Mouse (Mus musculus) heart, adult 2 months (tissue): Measurements from ENCODE around the gene Mphosph10. TPM values are rescaled to one million over a fixed set of nuclear protein-coding genes. Genes with fewer than 3 reads are reported as not detected.

Experiments
- DNase-seq, 2 experiments: peaks; one replicate each; pipeline ENCODE4 v3.0.0; 2021
- H3K27ac ChIP-seq: fragments of 200-600 bp; 2 replicates; pipeline ENCODE4 v1.8.1; 2022
- H3K27me3 ChIP-seq: fragments of 200-500 bp; 2 replicates; pipeline ENCODE4 v1.6.1; 2012; ENCODE audit warnings: mild to moderate bottlenecking, low read length, inconsistent platforms, mixed read lengths; ENCODE audit not compliant: control insufficient read depth, insufficient read depth
- H3K36me3 ChIP-seq: fragments of 200-500 bp; 2 replicates; pipeline ENCODE4 v1.6.1; 2012; ENCODE audit warnings: low read length, inconsistent platforms; ENCODE audit not compliant: control insufficient read depth, insufficient read depth
- H3K4me1 ChIP-seq: fragments of 200-500 bp; 2 replicates; pipeline ENCODE4 v1.6.1; 2011; ENCODE audit warnings: low read length; ENCODE audit not compliant: control insufficient read depth, insufficient read depth
- H3K4me3 ChIP-seq: fragments of 200-600 bp; 2 replicates; pipeline ENCODE4 v1.8.1; 2022
- H3K79me2 ChIP-seq: fragments of 200-500 bp; replicated peaks from 2 replicates; pipeline ENCODE4 v1.6.1; 2012; ENCODE audit warnings: mild to moderate bottlenecking, inconsistent platforms, low read length, moderate library complexity, mixed read lengths; ENCODE audit not compliant: control insufficient read depth, insufficient read depth
- H3K9ac ChIP-seq: fragments of 200-500 bp; 2 replicates; pipeline ENCODE4 v1.6.1; 2012; ENCODE audit warnings: low read depth, mild to moderate bottlenecking, control low read depth, inconsistent platforms, low read length, mixed read lengths
- CTCF ChIP-seq: fragments of 200-600 bp; IDR thresholded peaks from 2 replicates; pipeline ENCODE4 v1.8.1; 2022; ENCODE audit warnings: antibody characterized with exemption, mild to moderate bottlenecking, moderate library complexity
- EP300 ChIP-seq: fragments of 200-500 bp; IDR thresholded peaks from 2 replicates; pipeline ENCODE4 v1.6.1; 2011; ENCODE audit warnings: low read depth, low read length, control low read depth; ENCODE audit not compliant: insufficient read depth
- POLR2A ChIP-seq: fragments of 200-500 bp; IDR thresholded peaks from 2 replicates; pipeline ENCODE4 v1.6.1; 2011; ENCODE audit warnings: mild to moderate bottlenecking, low read depth, low read length, control low read depth; ENCODE audit not compliant: insufficient read depth
- WGBS: fragments of 180-500 bp; shearing (Covaris S2); methylation state at CpG from one replicate; pipeline ENCODE4 v1.1.7; 2018; 5-methylcytosine and 5-hydroxymethylcytosine counted together
- intact Hi-C: fragments of 180-260 bp; cut with DNase I; formaldehyde crosslinking; loops from one replicate; pipeline ENCODE4 v1.15.1; 2025
- polyA plus RNA-seq: library from polyadenylated mRNA; depleted of rRNA; stranded (reverse); fragments of >200 nt; gene quantifications from 2 replicates; pipeline ENCODE4 v1.2.3, GENCODE M21; 2012
- total RNA-seq, 2 experiments: library from RNA; stranded (reverse); gene quantifications; 2 replicates each; pipeline ENCODE4 v1.2.3; 2021

Gene Mphosph10
- total and polyA plus RNA-seq, 3 experiments, result 0.66 to 15.3 (median 10.8) TPM

DNA sequence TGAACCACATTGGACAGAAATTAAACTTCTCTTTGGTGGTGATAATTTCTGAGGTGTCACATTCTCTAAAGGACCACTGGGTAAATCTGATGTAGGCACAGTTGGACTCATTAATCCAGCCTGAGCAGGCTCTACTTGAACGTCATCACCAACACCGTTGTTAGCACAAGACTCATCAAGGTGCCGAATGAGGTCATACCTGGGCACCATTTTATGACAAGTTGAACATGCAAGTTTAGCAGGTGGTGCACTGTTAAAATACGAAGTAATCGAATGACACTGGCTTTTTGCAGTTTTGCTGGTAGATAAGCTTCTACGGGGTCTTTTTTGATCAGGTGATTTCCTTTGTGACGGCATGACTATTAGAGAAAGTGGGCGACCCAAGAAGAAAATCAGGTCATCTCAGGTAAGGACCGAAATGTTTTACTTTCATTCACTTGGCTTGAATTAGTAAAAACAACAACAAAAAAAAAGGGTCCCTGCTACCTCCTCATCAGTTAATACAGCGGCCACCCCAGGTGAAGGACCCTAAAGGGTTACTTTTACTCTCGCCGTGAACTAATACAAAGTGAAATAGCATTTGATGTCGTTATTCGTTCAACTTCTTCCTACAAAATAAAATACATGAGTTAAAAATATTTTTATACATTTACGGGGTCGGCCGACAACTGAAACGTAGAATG lies 18.8 kb downstream of the Mphosph10 start:
- peaks cover 3% of the 10 kb centered on the region for H3K4me1 ChIP-seq
- peak overlapping the region; percentile 97 for H3K9ac ChIP-seq
- no peaks in the 10 kb centered on the region for H3K79me2 ChIP-seq
- no peak for TF ChIP-seq POLR2A
- no peak for TF ChIP-seq EP300
- no peak for TF ChIP-seq CTCF
- H3K36me3 ChIP-seq, result no peaks in the 10 kb centered on the region
- intact Hi-C loops, result no loop called here
- DNase-seq, result no peak
- H3K4me3 ChIP-seq, result peak overlapping the region; percentile 56
- 8% methylated on average over 18 of the region's 18 CpGs for WGBS
- peak overlapping the region; percentile 79 for H3K27ac ChIP-seq
- H3K27me3 ChIP-seq, result no peaks in the 10 kb centered on the region

- H3K27ac ChIP-seq, result no peak overlapping the region
- H3K9ac ChIP-seq, result no peak overlapping the region
- no peak for TF ChIP-seq POLR2A
- no peak for TF ChIP-seq EP300
- TF ChIP-seq CTCF, result no peak
- H3K79me2 ChIP-seq, result no peaks in the 10 kb centered on the region
- WGBS, result 89% methylated on average over 23 of the region's 23 CpGs
- DNase-seq, result no peak
- H3K4me1 ChIP-seq, result peaks cover 3% of the 10 kb centered on the region
- no peaks in the 10 kb centered on the region for H3K36me3 ChIP-seq
- intact Hi-C loops, result no loop called here
- H3K27me3 ChIP-seq, result no peaks in the 10 kb centered on the region
- H3K4me3 ChIP-seq, result no peak overlapping the region
Measured at GRCm38 (mm10) chr7:64371940-64372878, 19.9 kb downstream of the Mphosph10 start.

- Histone ChIP-seq H3K36me3 (no peaks in the 10 kb centered on the region), H3K79me2 (no peaks in the 10 kb centered on the region), H3K9ac (no peak overlapping the region), H3K27ac (no peak overlapping the region), H3K4me1 (peaks cover 3% of the 10 kb centered on the region), H3K4me3 (no peak overlapping the region), H3K27me3 (no peaks in the 10 kb centered on the region)
- TF ChIP-seq POLR2A, result no peak
- WGBS, result 82% methylated on average over 6 of the region's 6 CpGs
- no peak for DNase-seq
- intact Hi-C loops, result no loop called here
Measured at GRCm38 (mm10) chr7:64369841-64370240, 22.2 kb downstream of the Mphosph10 start.

GRCm38 (mm10) chr7:64365863-64366262 lies 26.2 kb downstream of the Mphosph10 start:
- H3K27me3 ChIP-seq, result no peaks in the 10 kb centered on the region
- no peaks in the 10 kb centered on the region for H3K36me3 ChIP-seq
- no peaks in the 10 kb centered on the region for H3K4me1 ChIP-seq
- no peak overlapping the region for H3K4me3 ChIP-seq
- TF ChIP-seq POLR2A (no peak), CTCF (no peak), EP300 (no peak)
- H3K79me2 ChIP-seq, result no peaks in the 10 kb centered on the region
- 92% methylated on average over 5 of the region's 5 CpGs for WGBS
- intact Hi-C loops, result no loop called here
- no peak overlapping the region for H3K9ac ChIP-seq
- H3K27ac ChIP-seq, result no peak overlapping the region
- no peak for DNase-seq

DNA sequence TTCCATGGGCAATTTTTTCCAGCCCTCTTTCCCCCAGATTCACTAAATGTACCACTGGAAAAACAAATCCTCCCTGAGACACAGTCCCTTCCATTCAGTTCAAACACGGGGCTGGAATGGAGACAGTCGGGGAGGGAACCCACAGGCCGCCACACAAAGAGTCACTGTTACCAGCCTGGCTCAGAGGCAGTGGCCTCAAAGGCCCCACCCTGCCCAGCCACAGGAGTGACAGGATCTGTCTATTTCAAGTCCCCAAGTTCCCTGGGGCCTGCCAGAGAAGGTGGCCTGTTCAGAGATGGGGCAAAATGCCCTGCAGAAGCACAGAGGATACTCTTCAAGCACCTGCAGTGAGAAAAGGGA lies 31.5 kb downstream of the Mphosph10 start:
- intact Hi-C loops, result no loop called here
- no peak for DNase-seq
- TF ChIP-seq POLR2A (no peak), EP300 (no peak), CTCF (no peak)
- Histone ChIP-seq H3K27me3 (no peaks in the 10 kb centered on the region), H3K36me3 (no peaks in the 10 kb centered on the region), H3K27ac (no peak overlapping the region), H3K9ac (no peak overlapping the region), H3K4me3 (no peak overlapping the region), H3K4me1 (no peaks in the 10 kb centered on the region), H3K79me2 (no peaks in the 10 kb centered on the region)
- 58% methylated on average over 3 of the region's 3 CpGs for WGBS
